Mouse (Mus musculus) neural tube, embryonic 11.5 days (tissue): ENCODE measurements around the gene Sbp. TPM values are rescaled to one million over a fixed set of nuclear protein-coding genes. Genes with fewer than 3 reads are reported as not detected.
"Not testable (repeated sequence)": the region's sequence is repeated elsewhere in the genome, so short reads cannot be mapped to it uniquely, and the experiment has no call there.

Experiments used
- ATAC-seq: fragments of 200-750 bp; cut with Nextera tagmentation; 2 replicates; pipeline ENCODE4 v1.8.0; 2017; ENCODE audit warnings: moderate number of reproducible peaks, mild to moderate bottlenecking, moderate TSS enrichment, moderate library complexity; ENCODE audit not compliant: insufficient read depth, low FRiP score, low TSS enrichment
- DNase-seq: peaks from one replicate; pipeline ENCODE4 v3.0.0-alpha.2; 2015; ENCODE audit warnings: low spot score
- H3K27ac ChIP-seq: fragments of 300-500 bp; sonication (generic); 2 replicates; pipeline ENCODE4 v1.5.1; 2014; ENCODE audit warnings: low read depth, mild to moderate bottlenecking, low read length
- H3K27me3 ChIP-seq: fragments of 300-500 bp; sonication (generic); 2 replicates; pipeline ENCODE4 v1.6.1; 2014; ENCODE audit warnings: mild to moderate bottlenecking, low read length, mixed read lengths; ENCODE audit not compliant: control insufficient read depth, insufficient read depth
- H3K36me3 ChIP-seq: fragments of 300-500 bp; sonication (generic); 2 replicates; pipeline ENCODE4 v1.6.1; 2014; ENCODE audit warnings: mild to moderate bottlenecking, low read length, moderate library complexity, mixed read lengths; ENCODE audit not compliant: control insufficient read depth, insufficient read depth
- H3K4me1 ChIP-seq: fragments of 300-500 bp; sonication (generic); 2 replicates; pipeline ENCODE4 v1.6.1; 2014; ENCODE audit warnings: low read length, mixed read lengths; ENCODE audit not compliant: control insufficient read depth, insufficient read depth
- H3K4me2 ChIP-seq: fragments of 300-500 bp; sonication (generic); 2 replicates; pipeline ENCODE4 v1.6.1; 2014; ENCODE audit warnings: low read depth, mild to moderate bottlenecking, moderate library complexity
- H3K4me3 ChIP-seq: fragments of 300-500 bp; sonication (generic); 2 replicates; pipeline ENCODE4 v1.5.1; 2014; ENCODE audit warnings: low read depth, low read length
- H3K9ac ChIP-seq: fragments of 300-500 bp; sonication (generic); 2 replicates; pipeline ENCODE4 v1.6.1; 2014; ENCODE audit warnings: mild to moderate bottlenecking, low read length
- H3K9me3 ChIP-seq: fragments of 300-500 bp; sonication (generic); 2 replicates; pipeline ENCODE4 v1.6.1; 2016; ENCODE audit warnings: low read length; ENCODE audit not compliant: control insufficient read depth
- WGBS: fragments of 180-500 bp; shearing (Covaris S2); extraction: QIAGEN DNeasy Blood & Tissue Kit; methylation state at CpG from one replicate; pipeline ENCODE4 v1.1.7; 2014; 5-methylcytosine and 5-hydroxymethylcytosine counted together
- polyA plus RNA-seq: library from polyadenylated mRNA; unstranded; fragments of >200 nt; fragmentation: Nextera tagmentation; extraction: Ambion mirVana; gene quantifications from 2 replicates; pipeline ENCODE4 v1.2.1, GENCODE M21; 2014

The Sbp gene
- not detected in 2 replicates for polyA plus RNA-seq

- DNase-seq, result no peak
- H3K9me3 ChIP-seq, result no peaks in the 10 kb centered on the region
- H3K4me3 ChIP-seq, result no peak within 1 kb of the TSS
- no peak within 1 kb of the TSS for H3K9ac ChIP-seq
- no peaks in the 10 kb centered on the region for H3K27me3 ChIP-seq
- no peak within 1 kb of the TSS for H3K4me2 ChIP-seq
- H3K4me1 ChIP-seq, result no peaks in the 10 kb centered on the region
- no peak within 1 kb of the TSS for H3K27ac ChIP-seq
- no peaks in the 10 kb centered on the region for H3K36me3 ChIP-seq
- no peak for ATAC-seq
Observed at GRCm38 (mm10) chr17:23941372-23941771, at the start of gene Sbp. Gene Sbp, plus strand, starts transcription at chr17:23941672.

- not testable (repeated sequence) for H3K4me2 ChIP-seq, H3K4me3 ChIP-seq, H3K9ac ChIP-seq, H3K4me1 ChIP-seq, DNase-seq, H3K27me3 ChIP-seq, H3K27ac ChIP-seq, H3K36me3 ChIP-seq, ATAC-seq, H3K9me3 ChIP-seq
- 68% methylated on average over 4 of the region's 4 CpGs for WGBS
Observed at GRCm38 (mm10) chr17:23917158-23917557, 24.3 kb upstream of the Sbp start, which contains the start of gene Dcpp3. Gene Dcpp3, plus strand, starts transcription at chr17:23917458.

- Histone ChIP-seq H3K9ac (peak overlapping the region; percentile 71), H3K27ac (peak overlapping the region; percentile 95), H3K27me3 (no peaks in the 10 kb centered on the region), H3K36me3 (no peaks in the 10 kb centered on the region), H3K4me2 (peak overlapping the region; percentile 51), H3K9me3 (no peaks in the 10 kb centered on the region), H3K4me1 (peaks cover 5% of the 10 kb centered on the region; the same call in 1 of the 2 replicates), H3K4me3 (peak overlapping the region; percentile 46)
- ATAC-seq (peak; percentile 98), DNase-seq (peak; percentile 93)
- under 1% methylated on average over 29 of the region's 29 CpGs for WGBS
Observed at GRCm38 (mm10) chr17:23924531-23925007, 16.9 kb upstream of the Sbp start.

- WGBS, result 0% methylated on average over 14 of the region's 14 CpGs
- H3K4me2 ChIP-seq, result peak overlapping the region; percentile 51
- DNase-seq, result peak; percentile 79
- H3K4me3 ChIP-seq, result peak overlapping the region; percentile 46
- peak; percentile 86 for ATAC-seq
- no peaks in the 10 kb centered on the region for H3K27me3 ChIP-seq
- no peaks in the 10 kb centered on the region for H3K9me3 ChIP-seq
- H3K27ac ChIP-seq, result peak overlapping the region; percentile 95
- no peaks in the 10 kb centered on the region for H3K36me3 ChIP-seq
- peaks cover 5% of the 10 kb centered on the region; the same call in 1 of the 2 replicates for H3K4me1 ChIP-seq
- peak overlapping the region; percentile 71 for H3K9ac ChIP-seq
Observed at GRCm38 (mm10) chr17:23925090-23925493, 16.4 kb upstream of the Sbp start.

- WGBS, result 89% methylated on average over 5 of the region's 5 CpGs
- H3K4me3 ChIP-seq, result no peak overlapping the region
- no peaks in the 10 kb centered on the region for H3K36me3 ChIP-seq
- no peak for DNase-seq
- no peak overlapping the region for H3K27ac ChIP-seq
- ATAC-seq, result no peak
- no peaks in the 10 kb centered on the region for H3K9me3 ChIP-seq
- H3K4me1 ChIP-seq, result no peaks in the 10 kb centered on the region
- no peak overlapping the region for H3K4me2 ChIP-seq
- H3K27me3 ChIP-seq, result no peaks in the 10 kb centered on the region
- no peak overlapping the region for H3K9ac ChIP-seq
Observed at GRCm38 (mm10) chr17:23931157-23931556, 10.3 kb upstream of the Sbp start.

GRCm38 (mm10) chr17:23947486-23947885, 6.0 kb downstream of the Sbp start:
- not testable (repeated sequence) for H3K36me3 ChIP-seq, H3K9me3 ChIP-seq, H3K4me2 ChIP-seq, ATAC-seq, H3K27ac ChIP-seq, H3K4me1 ChIP-seq, H3K9ac ChIP-seq, H3K4me3 ChIP-seq, H3K27me3 ChIP-seq, DNase-seq
- 83% methylated on average over 4 of the region's 4 CpGs for WGBS

GRCm38 (mm10) chr17:23949068-23949467, 7.6 kb downstream of the Sbp start:
- no peaks in the 10 kb centered on the region for H3K36me3 ChIP-seq
- no peak overlapping the region for H3K9ac ChIP-seq
- H3K4me3 ChIP-seq, result no peak overlapping the region
- 96% methylated on average over 2 of the region's 2 CpGs for WGBS
- ATAC-seq (no peak), DNase-seq (no peak)
- no peaks in the 10 kb centered on the region for H3K4me1 ChIP-seq
- H3K27ac ChIP-seq, result no peak overlapping the region
- H3K4me2 ChIP-seq, result no peak overlapping the region
- no peaks in the 10 kb centered on the region for H3K27me3 ChIP-seq
- no peaks in the 10 kb centered on the region for H3K9me3 ChIP-seq

GRCm38 (mm10) chr17:23950828-23951227, 9.4 kb downstream of the Sbp start:
- H3K9ac ChIP-seq, DNase-seq, H3K4me3 ChIP-seq, H3K4me2 ChIP-seq, H3K9me3 ChIP-seq, H3K4me1 ChIP-seq, ATAC-seq, H3K36me3 ChIP-seq, H3K27me3 ChIP-seq, H3K27ac ChIP-seq: not testable (repeated sequence)
- 78% methylated on average over 4 of the region's 4 CpGs for WGBS

GRCm38 (mm10) chr17:23955174-23955573, 13.7 kb downstream of the Sbp start, which contains the start of gene Sbpl:
Gene Sbpl, minus strand, starts transcription at chr17:23955274.
- Histone ChIP-seq H3K27me3 (no peaks in the 10 kb centered on the region), H3K9ac (no peak within 1 kb of the TSS), H3K4me1 (no peaks in the 10 kb centered on the region), H3K4me2 (no peak within 1 kb of the TSS), H3K9me3 (no peaks in the 10 kb centered on the region), H3K4me3 (no peak within 1 kb of the TSS), H3K36me3 (no peaks in the 10 kb centered on the region), H3K27ac (no peak within 1 kb of the TSS)
- WGBS, result 79% methylated on average over 5 of the region's 5 CpGs
- ATAC-seq (no peak), DNase-seq (no peak)
